Mouse (Mus musculus): ENCODE measurements at regions not wholly inside any gene's neighbourhood (a gene's known extent, or its start where the extent isn't known, plus 50 kb on each side); places are given as distances from the start of the nearest gene placed in this dataset.
A peak's percentile ranks its signal among the peaks of the same experiment; 100 is the strongest.

GRCm38 (mm10) chr19:56228586-56228985 lies 58.4 kb upstream of the Habp2 start:
- 0 out of 2 replicates have a peak, but pooled peaks cover 3% of the 10 kb centered on the region for H3K9me3 ChIP-seq (ENCODE audit: low read length)
- ATAC-seq (ENCODE audit: low FRiP score, low TSS enrichment), result no peak
- H3K4me3 ChIP-seq (ENCODE audit: low read length), result no peak overlapping the region
- H3K27ac ChIP-seq (ENCODE audit: low read length), result no peak overlapping the region
- H3K4me2 ChIP-seq (replicated peaks; ENCODE audit: low read depth, low read length), result no peak overlapping the region
- no peaks in the 10 kb centered on the region for H3K36me3 ChIP-seq (ENCODE audit: insufficient read depth, low read length)
- peaks cover 14% of the 10 kb centered on the region; the same call in 1 of the 2 replicates for H3K4me1 ChIP-seq (ENCODE audit: insufficient read depth, low read length)
- no peak overlapping the region for H3K9ac ChIP-seq (replicated peaks; ENCODE audit: low read length)
- no peaks in the 10 kb centered on the region for H3K27me3 ChIP-seq (ENCODE audit: insufficient read depth, low read length)

GRCm38 (mm10) chr19:56231430-56231829 lies 55.5 kb upstream of the Habp2 start:
- no peak for ATAC-seq (ENCODE audit: low FRiP score, low TSS enrichment)
- Histone ChIP-seq H3K9me3 (ENCODE audit: low read length) (0 out of 2 replicates have a peak, but pooled peaks cover 3% of the 10 kb centered on the region), H3K4me3 (ENCODE audit: low read length) (no peak overlapping the region), H3K36me3 (ENCODE audit: insufficient read depth, low read length) (no peaks in the 10 kb centered on the region), H3K27ac (ENCODE audit: low read length) (no peak overlapping the region), H3K9ac (replicated peaks; ENCODE audit: low read length) (no peak overlapping the region), H3K27me3 (ENCODE audit: insufficient read depth, low read length) (no peaks in the 10 kb centered on the region), H3K4me1 (ENCODE audit: insufficient read depth, low read length) (0 out of 2 replicates have a peak, but pooled peaks cover 6% of the 10 kb centered on the region), H3K4me2 (replicated peaks; ENCODE audit: low read depth, low read length) (no peak overlapping the region)
- WGBS, result 70% methylated on average over 8 of the region's 8 CpGs

GRCm38 (mm10) chr19:56231849-56232248 lies 55.1 kb upstream of the Habp2 start:
- H3K36me3 ChIP-seq (ENCODE audit: insufficient read depth, low read length), result no peaks in the 10 kb centered on the region
- H3K4me3 ChIP-seq (ENCODE audit: low read length), result no peak overlapping the region
- 43% methylated on average over 9 of the region's 9 CpGs for WGBS
- H3K27ac ChIP-seq (ENCODE audit: low read length), result peak overlapping the region; percentile 31; the same call in 1 of the 2 replicates
- H3K4me1 ChIP-seq (ENCODE audit: insufficient read depth, low read length), result 0 out of 2 replicates have a peak, but pooled peaks cover 6% of the 10 kb centered on the region
- ATAC-seq (ENCODE audit: low FRiP score, low TSS enrichment), result no peak
- no peaks in the 10 kb centered on the region for H3K27me3 ChIP-seq (ENCODE audit: insufficient read depth, low read length)
- H3K9ac ChIP-seq (replicated peaks; ENCODE audit: low read length), result no peak overlapping the region
- 0 out of 2 replicates have a peak, but pooled peaks cover 3% of the 10 kb centered on the region for H3K9me3 ChIP-seq (ENCODE audit: low read length)
- no peak overlapping the region for H3K4me2 ChIP-seq (replicated peaks; ENCODE audit: low read depth, low read length)

- Histone ChIP-seq H3K27ac (ENCODE audit: low read length) (peak overlapping the region; percentile 31; the same call in 1 of the 2 replicates), H3K9me3 (ENCODE audit: low read length) (0 out of 2 replicates have a peak, but pooled peaks cover 3% of the 10 kb centered on the region), H3K4me1 (ENCODE audit: insufficient read depth, low read length) (0 out of 2 replicates have a peak, but pooled peaks cover 6% of the 10 kb centered on the region), H3K36me3 (ENCODE audit: insufficient read depth, low read length) (no peaks in the 10 kb centered on the region), H3K27me3 (ENCODE audit: insufficient read depth, low read length) (no peaks in the 10 kb centered on the region), H3K4me2 (replicated peaks; ENCODE audit: low read depth, low read length) (no peak overlapping the region), H3K9ac (replicated peaks; ENCODE audit: low read length) (no peak overlapping the region), H3K4me3 (ENCODE audit: low read length) (no peak overlapping the region)
- WGBS, result 53% methylated on average over 7 of the region's 7 CpGs
- ATAC-seq (ENCODE audit: low FRiP score, low TSS enrichment), result no peak
Observed at GRCm38 (mm10) chr19:56232269-56232668, 54.7 kb upstream of the Habp2 start.

- H3K9me3 ChIP-seq (ENCODE audit: low read length), result 0 out of 2 replicates have a peak, but pooled peaks cover 3% of the 10 kb centered on the region
- H3K36me3 ChIP-seq (ENCODE audit: insufficient read depth, low read length), result no peaks in the 10 kb centered on the region
Observed at GRCm38 (mm10) chr19:56232950-56233349, 54.0 kb upstream of the Habp2 start.

GRCm38 (mm10) chr19:56235040-56235439 lies 51.9 kb upstream of the Habp2 start:
- 0 out of 2 replicates have a peak, but pooled peaks cover 3% of the 10 kb centered on the region for H3K9me3 ChIP-seq (ENCODE audit: low read length)
- no peak overlapping the region for H3K9ac ChIP-seq (replicated peaks; ENCODE audit: low read length)
- no peaks in the 10 kb centered on the region for H3K27me3 ChIP-seq (ENCODE audit: insufficient read depth, low read length)
- ATAC-seq (ENCODE audit: low FRiP score, low TSS enrichment), result no peak
- no peak overlapping the region for H3K27ac ChIP-seq (ENCODE audit: low read length)
- 27% methylated on average over 2 of the region's 2 CpGs for whole genome bisulfite sequencing
- no peak overlapping the region for H3K4me2 ChIP-seq (replicated peaks; ENCODE audit: low read depth, low read length)
- no peak overlapping the region for H3K4me3 ChIP-seq (ENCODE audit: low read length)
- 0 out of 2 replicates have a peak, but pooled peaks cover 6% of the 10 kb centered on the region for H3K4me1 ChIP-seq (ENCODE audit: insufficient read depth, low read length)
- no peaks in the 10 kb centered on the region for H3K36me3 ChIP-seq (ENCODE audit: insufficient read depth, low read length)

More at GRCm38 (mm10) chr19:56232950-56233349, 54.0 kb upstream of the Habp2 start:
- Histone ChIP-seq H3K27ac (ENCODE audit: low read length) (no peak overlapping the region), H3K9ac (replicated peaks; ENCODE audit: low read length) (no peak overlapping the region), H3K4me2 (replicated peaks; ENCODE audit: low read depth, low read length) (no peak overlapping the region), H3K27me3 (ENCODE audit: insufficient read depth, low read length) (no peaks in the 10 kb centered on the region), H3K4me3 (ENCODE audit: low read length) (no peak overlapping the region), H3K4me1 (ENCODE audit: insufficient read depth, low read length) (0 out of 2 replicates have a peak, but pooled peaks cover 6% of the 10 kb centered on the region)
- ATAC-seq (ENCODE audit: low FRiP score, low TSS enrichment), result no peak
- WGBS, result 97% methylated on average over 5 of the region's 5 CpGs
